Mouse (Mus musculus) lung, embryonic 16.5 days (tissue): Measurements from ENCODE around the gene Trabd2b. TPM values are rescaled to one million over a fixed set of nuclear protein-coding genes. Genes with fewer than 3 reads are reported as not detected.

Source experiments
- ATAC-seq: fragments of 200-750 bp; cut with Nextera tagmentation; 2 replicates; pipeline ENCODE4 v1.8.0; 2017; ENCODE audit warnings: low read depth, mild to moderate bottlenecking, moderate library complexity
- H3K27ac ChIP-seq: fragments of 300-500 bp; sonication (generic); 2 replicates; pipeline ENCODE4 v1.5.1; 2014; ENCODE audit warnings: mild to moderate bottlenecking, control low read depth, low read length
- H3K27me3 ChIP-seq: fragments of 300-500 bp; sonication (generic); 2 replicates; pipeline ENCODE4 v1.6.1; 2014; ENCODE audit warnings: low read depth, low read length, mixed read lengths; ENCODE audit not compliant: control insufficient read depth, insufficient read depth
- H3K36me3 ChIP-seq: fragments of 300-500 bp; sonication (generic); 2 replicates; pipeline ENCODE4 v1.6.1; 2014; ENCODE audit warnings: low read length; ENCODE audit not compliant: control insufficient read depth, insufficient read depth
- H3K4me1 ChIP-seq: fragments of 300-500 bp; sonication (generic); replicated peaks from 2 replicates; pipeline ENCODE4 v1.6.1; 2014; ENCODE audit warnings: low read length, mixed read lengths; ENCODE audit not compliant: control insufficient read depth, insufficient read depth
- H3K4me2 ChIP-seq: fragments of 300-500 bp; sonication (generic); 2 replicates; pipeline ENCODE4 v1.6.1; 2014; ENCODE audit warnings: low read depth, low read length, control low read depth
- H3K4me3 ChIP-seq: fragments of 300-500 bp; sonication (generic); 2 replicates; pipeline ENCODE4 v1.5.1; 2014; ENCODE audit warnings: mild to moderate bottlenecking, low read length, control low read depth
- H3K9ac ChIP-seq: fragments of 300-500 bp; sonication (generic); 2 replicates; pipeline ENCODE4 v1.6.1; 2014; ENCODE audit warnings: low read length, control low read depth
- H3K9me3 ChIP-seq: fragments of 300-500 bp; sonication (generic); 2 replicates; pipeline ENCODE4 v1.6.1; 2016; ENCODE audit warnings: low read length; ENCODE audit not compliant: control insufficient read depth
- WGBS: fragments of 180-500 bp; shearing (Covaris S2); extraction: QIAGEN DNeasy Blood & Tissue Kit; methylation state at CpG from one replicate; pipeline ENCODE4 v1.1.7; 2014; 5-methylcytosine and 5-hydroxymethylcytosine counted together
- polyA plus RNA-seq: library from polyadenylated mRNA; unstranded; fragments of >200 nt; fragmentation: Nextera tagmentation; extraction: Ambion mirVana; gene quantifications from 2 replicates; pipeline ENCODE4 v1.2.1, GENCODE M21; 2015

The Trabd2b gene
- polyA plus RNA-seq, 1 experiment from 2014 or later: 5.4 TPM

DNA sequence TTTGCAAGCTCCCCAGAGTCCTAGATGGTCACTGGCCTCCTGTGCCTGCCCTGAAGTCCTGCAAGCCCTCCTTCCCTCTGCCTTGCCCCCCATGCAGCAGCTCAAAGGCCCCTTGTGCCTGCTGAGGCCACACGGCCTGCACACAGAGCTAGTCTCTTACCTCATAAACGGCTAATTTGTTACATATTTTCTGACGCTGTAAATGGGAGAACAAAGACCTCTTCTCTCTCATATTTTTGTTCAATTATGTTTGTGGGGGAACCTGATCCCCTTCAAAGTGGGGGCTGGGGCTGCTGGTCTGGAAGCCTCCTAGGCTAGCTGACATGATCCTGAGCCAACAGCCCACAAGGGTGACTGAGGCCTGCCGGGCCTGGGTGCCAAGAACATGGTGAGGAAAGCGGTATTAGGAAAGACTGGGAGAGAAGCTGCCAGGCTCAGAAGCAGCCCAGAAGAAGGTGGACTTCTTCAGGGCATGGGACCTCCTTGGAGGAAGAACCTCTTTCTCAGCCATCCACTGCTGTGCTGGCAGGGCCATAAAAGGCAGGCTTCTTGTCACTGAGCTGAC, 157.7 kb downstream of the Trabd2b start:
- ATAC-seq: no peak
- Histone ChIP-seq H3K4me1 (0 out of 2 replicates have a peak, but pooled peaks cover 5% of the 10 kb centered on the region), H3K27me3 (no peaks in the 10 kb centered on the region), H3K4me2 (no peak overlapping the region), H3K9ac (no peak overlapping the region), H3K36me3 (no peaks in the 10 kb centered on the region), H3K4me3 (no peak overlapping the region), H3K9me3 (no peaks in the 10 kb centered on the region), H3K27ac (no peak overlapping the region)
- 44% methylated on average over 5 of the region's 5 CpGs for WGBS

DNA sequence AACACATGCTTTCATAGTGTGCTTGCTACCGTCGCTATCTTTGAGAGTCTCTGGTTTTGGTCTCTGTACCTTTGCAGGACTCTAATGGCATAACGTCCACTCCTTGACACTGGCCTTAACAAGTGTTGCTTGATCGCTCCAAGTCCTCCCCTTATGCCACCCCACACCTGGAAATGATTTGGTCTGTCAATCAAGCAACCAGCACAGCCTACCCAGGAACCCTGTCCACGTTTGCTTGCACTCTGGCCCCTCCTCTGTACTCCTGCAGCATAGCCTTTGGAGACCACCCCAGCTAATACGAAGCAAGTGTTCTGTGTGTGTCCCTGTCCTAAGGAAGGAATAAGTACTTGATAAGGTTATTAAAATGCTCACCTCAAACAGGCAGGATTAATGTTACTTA, 161.1 kb downstream of the Trabd2b start:
- H3K4me3 ChIP-seq: no peak overlapping the region
- no peaks in the 10 kb centered on the region for H3K9me3 ChIP-seq
- H3K27me3 ChIP-seq: no peaks in the 10 kb centered on the region
- WGBS: 48% methylated on average over 6 of the region's 6 CpGs
- no peak overlapping the region for H3K4me2 ChIP-seq
- 0 out of 2 replicates have a peak, but pooled peaks cover 5% of the 10 kb centered on the region for H3K4me1 ChIP-seq
- no peak overlapping the region for H3K27ac ChIP-seq
- no peak overlapping the region for H3K9ac ChIP-seq
- no peaks in the 10 kb centered on the region for H3K36me3 ChIP-seq
- ATAC-seq: no peak

DNA sequence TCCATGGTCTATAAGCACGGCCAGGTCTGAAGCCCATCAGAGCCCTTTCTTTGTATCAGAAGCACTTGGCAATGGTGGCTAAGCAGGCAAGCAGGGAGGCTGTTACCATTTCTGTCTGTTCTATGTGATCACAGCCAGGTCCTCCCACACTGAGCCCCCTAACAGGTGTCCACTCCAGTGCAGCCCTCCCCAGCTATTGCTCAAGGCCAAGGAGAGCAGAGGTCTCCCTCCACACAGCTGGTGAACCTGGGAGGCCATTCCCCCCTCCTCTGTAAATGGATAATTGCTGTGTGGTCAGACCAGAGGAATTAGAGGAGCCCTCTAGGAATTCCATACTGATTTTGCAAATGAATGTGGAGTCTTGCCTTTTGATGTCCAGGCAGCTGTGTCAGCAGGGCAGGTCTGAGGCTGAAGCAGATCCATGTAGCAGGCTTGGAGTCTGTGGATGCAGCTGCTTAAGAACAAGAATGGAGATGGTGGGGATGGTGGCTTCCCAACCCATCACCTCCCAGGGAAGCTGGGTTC, 161.6 kb downstream of the Trabd2b start:
- Histone ChIP-seq H3K4me2 (no peak overlapping the region), H3K9ac (no peak overlapping the region), H3K36me3 (no peaks in the 10 kb centered on the region), H3K27me3 (no peaks in the 10 kb centered on the region), H3K4me1 (0 out of 2 replicates have a peak, but pooled peaks cover 5% of the 10 kb centered on the region), H3K4me3 (no peak overlapping the region), H3K9me3 (no peaks in the 10 kb centered on the region), H3K27ac (no peak overlapping the region)
- no peak for ATAC-seq
- WGBS: 70% methylated on average over 1 of the region's 1 CpGs

GRCm38 (mm10) chr4:114578153-114578950, 171.8 kb downstream of the Trabd2b start:
- Histone ChIP-seq H3K4me3 (no peak overlapping the region), H3K9ac (no peak overlapping the region), H3K36me3 (no peaks in the 10 kb centered on the region), H3K4me1 (peaks cover 15% of the 10 kb centered on the region), H3K27me3 (no peaks in the 10 kb centered on the region), H3K9me3 (no peaks in the 10 kb centered on the region), H3K4me2 (no peak overlapping the region), H3K27ac (no peak overlapping the region)
- ATAC-seq: peak; percentile 64
- 28% methylated on average over 12 of the region's 12 CpGs for WGBS

- Histone ChIP-seq H3K4me1 (peaks cover 7% of the 10 kb centered on the region), H3K27me3 (no peaks in the 10 kb centered on the region), H3K4me2 (no peak overlapping the region), H3K27ac (no peak overlapping the region), H3K9ac (no peak overlapping the region), H3K4me3 (no peak overlapping the region), H3K9me3 (no peaks in the 10 kb centered on the region), H3K36me3 (no peaks in the 10 kb centered on the region)
- 49% methylated on average over 2 of the region's 2 CpGs for WGBS
- ATAC-seq: peak; percentile 41; the same call in 1 of the 2 replicates
Measured at GRCm38 (mm10) chr4:114583546-114584144, 177.1 kb downstream of the Trabd2b start.

- Histone ChIP-seq H3K9ac (no peak overlapping the region), H3K9me3 (no peaks in the 10 kb centered on the region), H3K4me2 (no peak overlapping the region), H3K4me1 (peaks cover 4% of the 10 kb centered on the region; the same call in 1 of the 2 replicates), H3K4me3 (no peak overlapping the region), H3K27me3 (no peaks in the 10 kb centered on the region), H3K36me3 (no peaks in the 10 kb centered on the region), H3K27ac (no peak overlapping the region)
- no peak for ATAC-seq
- WGBS: 41% methylated on average over 1 of the region's 1 CpGs
Measured at GRCm38 (mm10) chr4:114584686-114585085, 178.2 kb downstream of the Trabd2b start.

DNA sequence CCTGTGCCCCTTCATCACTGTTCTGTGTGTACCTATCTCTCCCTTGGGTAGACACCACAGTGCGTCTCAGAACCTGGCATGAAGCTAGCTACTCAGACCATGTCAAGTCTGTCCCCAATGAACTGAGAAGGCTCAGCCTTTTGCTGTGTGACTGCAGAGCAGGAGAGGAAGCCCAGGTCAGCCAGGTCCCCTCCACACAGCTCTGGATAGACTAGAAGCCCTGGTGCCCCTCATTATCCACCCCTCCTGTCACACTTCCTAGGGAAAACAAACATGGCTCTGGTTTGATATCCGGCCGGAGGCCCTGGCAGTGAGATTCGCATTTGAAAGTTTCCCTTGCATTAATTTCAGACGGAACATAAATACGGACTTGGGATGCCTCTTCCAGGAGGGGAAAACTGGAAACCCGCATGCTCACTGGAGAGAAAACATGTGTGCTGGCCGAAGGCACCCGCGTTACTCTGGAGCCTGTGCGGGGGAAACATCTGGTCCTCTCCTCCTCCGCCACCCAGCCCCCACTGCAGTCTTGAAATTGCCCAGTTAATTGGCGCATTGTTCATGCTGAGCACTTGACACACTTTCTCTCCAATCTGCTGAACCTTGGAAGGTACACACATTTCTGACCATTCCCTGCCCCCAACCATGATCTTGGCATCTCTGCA, 187.2 kb downstream of the Trabd2b start:
- H3K9me3 ChIP-seq: no peaks in the 10 kb centered on the region
- peak; percentile 50 for ATAC-seq
- 16% methylated on average over 13 of the region's 13 CpGs for WGBS
- H3K27ac ChIP-seq: peak overlapping the region; percentile 15; the same call in 1 of the 2 replicates
- 0 out of 2 replicates have a peak overlapping the region, but pooled peaks have one; percentile 6 for H3K4me2 ChIP-seq
- H3K4me3 ChIP-seq: no peak overlapping the region
- H3K36me3 ChIP-seq: no peaks in the 10 kb centered on the region
- peaks cover 13% of the 10 kb centered on the region for H3K4me1 ChIP-seq
- H3K9ac ChIP-seq: no peak overlapping the region
- H3K27me3 ChIP-seq: no peaks in the 10 kb centered on the region

GRCm38 (mm10) chr4:114595188-114595701, 188.7 kb downstream of the Trabd2b start:
- Histone ChIP-seq H3K27ac (no peak overlapping the region), H3K36me3 (no peaks in the 10 kb centered on the region), H3K4me3 (no peak overlapping the region), H3K4me2 (no peak overlapping the region), H3K9me3 (no peaks in the 10 kb centered on the region), H3K27me3 (no peaks in the 10 kb centered on the region), H3K4me1 (peaks cover 13% of the 10 kb centered on the region), H3K9ac (no peak overlapping the region)
- ATAC-seq: peak; percentile 59
- WGBS: 35% methylated on average over 2 of the region's 2 CpGs
